Mouse (Mus musculus) megakaryocyte, embryonic 14.5 days (primary cell): ENCODE measurements around the gene Efcab5.

Experiments used
- FLI1 ChIP-seq: IDR thresholded peaks from 2 replicates; pipeline ENCODE4 v1.6.1; 2012; ENCODE audit warnings: low read length, inconsistent platforms, mixed read lengths
- GATA1 ChIP-seq: IDR thresholded peaks from 3 replicates; pipeline ENCODE4 v1.6.1; 2012; ENCODE audit warnings: mixed read lengths, low read length, inconsistent platforms, borderline replicate concordance

DNA sequence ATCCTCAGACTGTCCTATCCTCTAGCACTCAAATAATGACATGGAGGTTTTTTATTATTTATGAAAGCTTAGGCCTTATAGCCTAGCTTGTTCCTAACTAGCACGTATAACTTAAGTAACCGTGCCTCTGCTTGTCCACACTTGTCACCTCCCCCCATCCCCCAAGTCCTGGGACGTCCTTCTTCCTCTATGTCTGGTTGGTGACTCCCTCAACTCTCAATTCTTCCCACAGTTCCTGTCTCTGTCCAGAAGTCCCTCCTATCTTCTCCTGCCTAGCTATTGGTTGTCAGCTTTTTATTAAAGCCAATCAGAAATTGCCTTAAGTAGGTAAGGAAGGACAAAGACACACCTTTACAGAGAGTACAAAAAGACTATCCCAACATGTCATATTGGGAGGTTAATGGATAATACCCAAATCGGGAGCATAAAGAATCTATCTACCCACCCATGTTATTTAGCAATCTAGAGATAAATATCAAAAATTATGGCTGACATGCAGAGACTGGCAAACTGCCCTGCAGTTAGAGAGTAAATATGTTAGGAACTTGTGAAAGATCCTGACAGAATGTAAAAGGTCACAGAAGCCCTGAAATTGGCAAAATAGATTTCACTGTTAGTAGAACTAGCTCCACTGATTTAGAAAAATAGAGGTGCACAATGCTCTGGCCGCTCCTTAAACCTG, 104.6 kb downstream of the Efcab5 start:
- no peak for TF ChIP-seq GATA1
- TF ChIP-seq FLI1 = no peak
